Mouse (Mus musculus) granulocyte monocyte progenitor cell, adult 5-6 weeks (primary cell): ENCODE measurements around the gene Apaf1. TPM values are rescaled to one million over a fixed set of nuclear protein-coding genes. Genes with fewer than 3 reads are reported as not detected.

ENCODE experiments used
- ATAC-seq: replicated peaks from 2 replicates; pipeline ENCODE4 v1.8.0; 2016; ENCODE audit warnings: mild to moderate bottlenecking, moderate TSS enrichment, inconsistent platforms; ENCODE audit not compliant: poor library complexity, severe bottlenecking
- total RNA-seq, 2 experiments: library from RNA; stranded (forward) in 1 of 2; stranded (reverse) in 1 of 2; fragments of 200-712, 200-1000 nt in 1 of 2; fragments of >200 nt in 1 of 2; fragmentation: Nextera tagmentation in 1 of 2; gene quantifications; 2 replicates each; pipeline ENCODE4 v1.2.3; 2014 to 2017

Gene Apaf1
- total RNA-seq, 2 experiments from 2014 or later, result 29.6 to 63.4 TPM

- peak; percentile 45 for ATAC-seq
Measured at GRCm38 (mm10) chr10:91083393-91083927, 890 bp upstream of the Apaf1 start.

- peak; percentile 60 for ATAC-seq
Measured at GRCm38 (mm10) chr10:91081959-91082507, 537 bp downstream of the Apaf1 start.

GRCm38 (mm10) chr10:91080540-91080939 lies 2.0 kb downstream of the Apaf1 start:
- ATAC-seq, result no peak

GRCm38 (mm10) chr10:91076667-91077066 lies 5.9 kb downstream of the Apaf1 start:
- no peak; the same call in 1 of the 2 replicates for ATAC-seq

- ATAC-seq, result no peak
Measured at GRCm38 (mm10) chr10:91073345-91073744, 9.2 kb downstream of the Apaf1 start.

GRCm38 (mm10) chr10:91071768-91072167 lies 10.8 kb downstream of the Apaf1 start:
- peak; percentile 53 for ATAC-seq

- no peak for ATAC-seq
Measured at GRCm38 (mm10) chr10:91062355-91062754, 20.2 kb downstream of the Apaf1 start.

GRCm38 (mm10) chr10:91060742-91061141 lies 21.8 kb downstream of the Apaf1 start:
- peak; percentile 62 for ATAC-seq

GRCm38 (mm10) chr10:91052734-91053133 lies 29.8 kb downstream of the Apaf1 start:
- no peak for ATAC-seq

- no peak for ATAC-seq
Measured at GRCm38 (mm10) chr10:91051156-91051555, 31.4 kb downstream of the Apaf1 start.

GRCm38 (mm10) chr10:91049696-91050095 lies 32.9 kb downstream of the Apaf1 start:
- ATAC-seq, result no peak

- peak; percentile 62 for ATAC-seq
Measured at GRCm38 (mm10) chr10:91033942-91034341, 48.6 kb downstream of the Apaf1 start.

GRCm38 (mm10) chr10:91032399-91032798 lies 50.2 kb downstream of the Apaf1 start:
- peak; percentile 99 for ATAC-seq

GRCm38 (mm10) chr10:91031176-91031575 lies 51.4 kb downstream of the Apaf1 start:
- ATAC-seq, result no peak

- ATAC-seq, result no peak
Measured at GRCm38 (mm10) chr10:91029002-91029539, 53.5 kb downstream of the Apaf1 start.

- no peak for ATAC-seq
Measured at GRCm38 (mm10) chr10:91027964-91028363, 54.6 kb downstream of the Apaf1 start.

GRCm38 (mm10) chr10:91027468-91027867 lies 55.1 kb downstream of the Apaf1 start:
- ATAC-seq, result no peak

GRCm38 (mm10) chr10:91005858-91006538 lies 76.6 kb downstream of the Apaf1 start:
- ATAC-seq, result no peak

GRCm38 (mm10) chr10:91001421-91001820 lies 81.1 kb downstream of the Apaf1 start:
- ATAC-seq, result no peak

GRCm38 (mm10) chr10:90999899-91000298 lies 82.7 kb downstream of the Apaf1 start:
- ATAC-seq, result no peak

GRCm38 (mm10) chr10:90993869-90994268 lies 88.7 kb downstream of the Apaf1 start:
- ATAC-seq, result no peak

- no peak for ATAC-seq
Measured at GRCm38 (mm10) chr10:90992237-90992636, 90.3 kb downstream of the Apaf1 start.
